Mouse (Mus musculus): Measurements from ENCODE around the gene Otulinl.

- TF ChIP-seq POLR2A (IDR thresholded peaks at IDR 0.05; ENCODE audit: low read depth, low read length) (no peak), CTCF (IDR thresholded peaks at IDR 0.05; ENCODE audit: extremely low read depth, insufficient read length, insufficient replicate concordance, low read depth, low read length) (no peak)
Measured at GRCm38 (mm10) chr15:27626314-27626713, 55.1 kb downstream of the Otulinl start.

Data from small intestine, adult 2 months (tissue).